Mouse (Mus musculus) neural tube, embryonic 13.5 days (tissue): ENCODE data around the gene Anks1. TPM values are rescaled to one million over a fixed set of nuclear protein-coding genes. Genes with fewer than 3 reads are reported as not detected.

Experiments
- ATAC-seq: fragments of 200-750 bp; cut with Nextera tagmentation; 2 replicates; pipeline ENCODE4 v1.8.0; 2017; ENCODE audit warnings: low read depth, mild to moderate bottlenecking, moderate TSS enrichment, moderate library complexity
- H3K27ac ChIP-seq: fragments of 300-500 bp; sonication (generic); replicated peaks from 2 replicates; pipeline ENCODE4 v1.5.1; 2015; ENCODE audit warnings: moderate library complexity, mild to moderate bottlenecking, inconsistent platforms
- H3K27me3 ChIP-seq: fragments of 300-500 bp; sonication (generic); 2 replicates; pipeline ENCODE4 v1.6.1; 2015; ENCODE audit warnings: mild to moderate bottlenecking, inconsistent platforms
- H3K36me3 ChIP-seq: fragments of 300-500 bp; sonication (generic); 2 replicates; pipeline ENCODE4 v1.6.1; 2015; ENCODE audit warnings: mild to moderate bottlenecking, inconsistent platforms
- H3K4me1 ChIP-seq: fragments of 300-500 bp; sonication (generic); replicated peaks from 2 replicates; pipeline ENCODE4 v1.6.1; 2015; ENCODE audit warnings: inconsistent platforms
- H3K4me2 ChIP-seq: fragments of 300-500 bp; sonication (generic); 2 replicates; pipeline ENCODE4 v1.6.1; 2015; ENCODE audit warnings: inconsistent platforms, mild to moderate bottlenecking, moderate library complexity
- H3K4me3 ChIP-seq: fragments of 300-500 bp; sonication (generic); 2 replicates; pipeline ENCODE4 v1.5.1; 2015; ENCODE audit warnings: mild to moderate bottlenecking, inconsistent platforms
- H3K9ac ChIP-seq: fragments of 300-500 bp; sonication (generic); 2 replicates; pipeline ENCODE4 v1.6.1; 2015; ENCODE audit warnings: moderate library complexity, mild to moderate bottlenecking, inconsistent platforms
- H3K9me3 ChIP-seq: fragments of 300-500 bp; sonication (generic); 2 replicates; pipeline ENCODE4 v1.6.1; 2016; ENCODE audit warnings: inconsistent platforms
- WGBS: fragments of 180-500 bp; shearing (Covaris S2); methylation state at CpG from one replicate; pipeline ENCODE4 v1.1.7; 2015; 5-methylcytosine and 5-hydroxymethylcytosine counted together
- polyA plus RNA-seq: library from polyadenylated mRNA; unstranded; fragments of >200 nt; fragmentation: Nextera tagmentation; extraction: Ambion mirVana; gene quantifications from 2 replicates; pipeline ENCODE4 v1.2.1, GENCODE M21; 2015

Anks1 gene
- polyA plus RNA-seq, 1 experiment from 2014 or later = 61.9 TPM

DNA sequence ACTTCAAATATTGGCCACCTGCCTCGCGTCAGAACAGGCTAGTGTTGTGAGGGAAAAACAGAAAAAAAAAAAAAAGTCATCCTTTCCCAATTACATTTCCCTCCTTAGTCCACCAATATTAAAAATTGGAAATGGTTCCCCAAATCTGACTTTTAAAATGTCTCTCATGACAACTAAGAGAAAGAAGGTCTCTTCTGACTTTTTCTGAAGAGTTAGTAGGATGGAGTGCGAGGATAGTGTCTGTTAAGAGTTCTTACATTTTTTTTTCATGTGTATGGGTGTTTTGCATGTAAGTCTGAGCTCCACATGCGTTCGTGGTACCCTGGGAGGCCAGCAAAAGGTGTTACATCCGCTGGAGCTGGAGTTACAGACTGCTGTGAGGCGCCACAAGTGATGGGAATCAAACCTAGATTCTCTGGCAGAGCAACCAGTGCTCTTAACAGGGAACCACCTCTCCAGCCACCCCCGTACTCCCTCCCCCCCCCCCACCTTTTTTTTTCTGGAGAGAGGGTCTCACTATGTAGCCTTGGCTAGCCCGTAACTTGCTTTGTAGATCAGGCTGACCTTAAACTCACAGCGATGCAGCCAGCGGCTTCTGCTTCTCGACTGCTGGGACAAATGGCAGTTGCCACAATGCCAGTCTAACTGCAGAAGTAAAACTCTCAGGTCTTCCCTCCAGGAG, 759 bp upstream of the Anks1 start:
- H3K4me3 ChIP-seq = peak overlapping the region; percentile 77
- H3K4me1 ChIP-seq = peaks cover 48% of the 10 kb centered on the region
- under 1% methylated on average over 12 of the region's 12 CpGs for WGBS

DNA sequence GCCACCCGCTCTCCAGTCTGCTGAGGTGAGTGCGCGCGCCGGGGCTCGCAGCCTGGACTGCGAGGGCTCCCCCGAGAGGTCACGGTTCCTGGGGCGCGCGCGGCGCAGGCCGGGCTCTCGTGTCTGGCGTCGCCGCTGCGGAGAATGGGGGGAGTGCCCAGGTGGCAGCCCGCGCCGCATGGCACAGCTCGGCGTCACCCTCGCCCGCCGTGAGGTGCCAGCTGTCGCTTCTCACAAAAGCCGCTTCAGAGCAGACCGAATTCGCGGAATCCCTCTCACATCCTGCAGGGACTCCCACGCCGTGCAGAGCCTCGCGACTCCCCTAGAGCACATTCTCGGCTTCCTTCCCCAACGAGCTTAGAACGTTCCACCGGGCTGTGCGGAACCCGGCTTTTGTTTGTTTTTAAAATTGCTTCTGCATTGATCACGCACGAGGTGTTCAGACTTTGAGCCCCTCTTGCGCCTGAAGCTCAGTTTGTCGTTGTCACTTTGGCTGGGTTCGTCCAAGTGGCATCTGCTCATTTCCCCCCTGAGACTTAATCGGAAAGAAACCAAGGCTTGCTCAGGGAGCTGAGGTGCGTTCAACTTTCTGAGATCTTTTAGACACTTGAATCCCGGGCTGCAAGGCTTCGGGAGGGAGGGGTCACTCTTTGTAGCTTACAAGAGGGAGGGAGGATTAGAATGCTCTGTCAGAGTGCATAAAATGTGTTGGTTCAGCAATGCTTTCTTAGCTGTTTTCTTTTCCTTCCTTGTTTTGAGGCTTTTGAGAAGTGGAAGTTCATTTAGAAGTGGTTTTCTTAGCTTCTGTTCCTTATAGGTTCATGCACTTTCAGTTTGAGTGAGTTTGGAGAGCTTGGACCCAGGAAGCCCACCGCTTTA, 755 bp downstream of the Anks1 start, which contains the start of gene Taf11:
TSS of gene Taf11 (minus strand) at position 223 of the 879 bp plus-strand sequence.
- H3K4me3 ChIP-seq = peak within 1 kb of the TSS; percentile 77
- 1% methylated on average over 53 of the region's 53 CpGs for WGBS

More for the DNA sequence above, 759 bp upstream of the Anks1 start:
- peak overlapping the region; percentile 90 for H3K9ac ChIP-seq
- H3K27me3 ChIP-seq = no peaks in the 10 kb centered on the region
- peak overlapping the region; percentile 92 for H3K27ac ChIP-seq
- peaks cover 17% of the 10 kb centered on the region for H3K36me3 ChIP-seq
- ATAC-seq = peak; percentile 40
- no peaks in the 10 kb centered on the region for H3K9me3 ChIP-seq
- peak overlapping the region; percentile 93 for H3K4me2 ChIP-seq

DNA sequence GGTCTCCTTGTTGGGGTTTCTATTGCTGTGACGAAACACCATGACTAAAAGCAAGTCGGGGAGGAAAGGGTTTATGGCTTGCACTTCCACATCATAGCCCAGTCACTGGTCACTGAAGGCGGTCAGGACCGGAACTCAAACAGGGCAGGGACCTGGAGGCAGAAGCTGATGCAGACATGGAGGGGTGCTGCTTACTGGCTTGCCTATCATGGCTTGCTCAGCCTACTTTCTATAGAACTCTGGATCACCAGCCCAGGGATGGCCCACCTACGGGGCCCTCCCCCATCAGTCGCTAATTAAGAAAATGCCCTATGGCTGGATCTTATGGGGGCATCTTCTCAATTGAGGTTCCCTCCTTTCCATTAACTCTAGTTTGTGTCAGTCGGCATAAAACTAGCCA, 2.3 kb downstream of the Anks1 start:
- ATAC-seq = no peak
- Histone ChIP-seq H3K4me1 (peaks cover 40% of the 10 kb centered on the region), H3K4me3 (no peak overlapping the region), H3K36me3 (no peaks in the 10 kb centered on the region), H3K9me3 (no peaks in the 10 kb centered on the region), H3K9ac (peak overlapping the region; percentile 90; the same call in 1 of the 2 replicates), H3K4me2 (peak overlapping the region; percentile 93; the same call in 1 of the 2 replicates), H3K27ac (no peak overlapping the region), H3K27me3 (no peaks in the 10 kb centered on the region)
- WGBS = 89% methylated on average over 7 of the region's 7 CpGs

More for the DNA sequence above, 755 bp downstream of the Anks1 start, which contains the start of gene Taf11:
- Histone ChIP-seq H3K4me1 (peaks cover 48% of the 10 kb centered on the region), H3K27me3 (no peaks in the 10 kb centered on the region), H3K4me2 (peak within 1 kb of the TSS; percentile 93), H3K9me3 (no peaks in the 10 kb centered on the region), H3K27ac (peak within 1 kb of the TSS; percentile 92), H3K9ac (peak within 1 kb of the TSS; percentile 90), H3K36me3 (peaks cover 6% of the 10 kb centered on the region)
- peak; percentile 70 for ATAC-seq

DNA sequence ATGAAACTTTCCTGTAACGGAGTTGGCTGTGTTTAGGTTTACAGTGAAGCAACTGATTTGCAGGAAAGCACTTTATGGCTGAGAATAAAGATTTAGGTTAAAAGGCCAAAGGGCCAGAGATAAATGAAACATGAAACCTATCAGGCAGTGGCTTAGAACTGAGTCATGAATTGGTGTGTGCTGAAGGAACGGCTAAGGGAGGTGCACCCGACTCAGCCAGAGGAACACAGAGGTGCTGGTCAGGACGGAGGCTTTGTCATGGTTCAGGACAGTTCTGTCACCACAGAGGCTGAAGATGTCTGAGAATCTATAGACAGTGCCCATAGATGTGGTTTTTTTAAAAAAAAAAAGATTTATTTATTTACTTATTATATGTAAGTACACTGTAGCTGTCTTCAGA, 5.6 kb downstream of the Anks1 start:
- Histone ChIP-seq H3K36me3 (no peaks in the 10 kb centered on the region), H3K27ac (no peak overlapping the region), H3K4me3 (no peak overlapping the region), H3K4me1 (peaks cover 23% of the 10 kb centered on the region), H3K9ac (no peak overlapping the region), H3K4me2 (no peak overlapping the region), H3K27me3 (no peaks in the 10 kb centered on the region), H3K9me3 (no peaks in the 10 kb centered on the region)
- 91% methylated on average over 4 of the region's 4 CpGs for WGBS
- ATAC-seq = no peak

DNA sequence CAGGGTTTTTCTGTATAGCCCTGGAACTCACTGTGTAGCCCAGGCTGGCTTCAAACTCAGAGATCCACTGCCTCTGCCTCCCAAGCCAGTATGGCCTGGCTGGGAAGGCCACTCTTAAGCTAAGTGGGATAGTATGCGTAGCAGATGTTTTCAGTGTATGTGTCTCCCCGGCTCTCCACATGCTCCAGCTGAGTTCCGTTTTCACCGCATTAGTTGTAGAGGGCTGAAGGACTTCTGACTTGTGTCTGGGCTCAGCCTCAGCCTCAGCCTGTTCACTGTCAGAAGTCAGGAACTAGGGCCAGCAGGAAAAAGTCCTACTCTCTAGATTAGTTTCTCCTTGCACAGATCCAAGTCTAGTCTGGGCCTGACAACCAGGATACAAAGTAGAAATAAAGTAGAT, 7.3 kb downstream of the Anks1 start:
- peaks cover 13% of the 10 kb centered on the region for H3K4me1 ChIP-seq
- no peak overlapping the region for H3K27ac ChIP-seq
- H3K9ac ChIP-seq = no peak overlapping the region
- H3K27me3 ChIP-seq = no peaks in the 10 kb centered on the region
- no peak for ATAC-seq
- no peak overlapping the region for H3K4me2 ChIP-seq
- H3K4me3 ChIP-seq = no peak overlapping the region
- no peaks in the 10 kb centered on the region for H3K9me3 ChIP-seq
- H3K36me3 ChIP-seq = no peaks in the 10 kb centered on the region
- 81% methylated on average over 4 of the region's 4 CpGs for WGBS

DNA sequence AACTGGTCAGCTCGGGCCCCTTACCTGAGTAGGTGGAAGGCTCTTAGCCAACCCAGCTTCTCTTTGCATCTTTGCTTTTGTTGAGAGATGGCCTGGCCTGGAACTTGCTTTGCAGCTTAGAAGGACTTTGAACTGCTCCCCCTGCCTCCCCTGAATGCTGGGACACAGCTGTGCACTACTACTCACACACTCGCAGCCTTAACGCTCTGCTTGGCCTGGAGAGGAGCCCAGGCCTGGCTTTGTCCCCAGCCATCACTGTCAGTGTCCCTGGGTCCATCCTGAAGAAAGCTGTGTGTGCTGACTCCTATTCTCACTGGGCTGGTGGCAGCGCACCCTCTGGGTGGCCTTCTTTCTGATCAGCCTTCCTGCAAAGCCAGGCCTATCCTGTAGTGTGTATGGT, 11.6 kb downstream of the Anks1 start:
- H3K9me3 ChIP-seq = no peaks in the 10 kb centered on the region
- H3K4me2 ChIP-seq = no peak overlapping the region
- H3K36me3 ChIP-seq = no peaks in the 10 kb centered on the region
- WGBS = 82% methylated on average over 4 of the region's 4 CpGs
- no peak for ATAC-seq
- no peak overlapping the region for H3K9ac ChIP-seq
- no peak overlapping the region for H3K27ac ChIP-seq
- peaks cover 25% of the 10 kb centered on the region for H3K4me1 ChIP-seq
- H3K4me3 ChIP-seq = no peak overlapping the region
- no peaks in the 10 kb centered on the region for H3K27me3 ChIP-seq

DNA sequence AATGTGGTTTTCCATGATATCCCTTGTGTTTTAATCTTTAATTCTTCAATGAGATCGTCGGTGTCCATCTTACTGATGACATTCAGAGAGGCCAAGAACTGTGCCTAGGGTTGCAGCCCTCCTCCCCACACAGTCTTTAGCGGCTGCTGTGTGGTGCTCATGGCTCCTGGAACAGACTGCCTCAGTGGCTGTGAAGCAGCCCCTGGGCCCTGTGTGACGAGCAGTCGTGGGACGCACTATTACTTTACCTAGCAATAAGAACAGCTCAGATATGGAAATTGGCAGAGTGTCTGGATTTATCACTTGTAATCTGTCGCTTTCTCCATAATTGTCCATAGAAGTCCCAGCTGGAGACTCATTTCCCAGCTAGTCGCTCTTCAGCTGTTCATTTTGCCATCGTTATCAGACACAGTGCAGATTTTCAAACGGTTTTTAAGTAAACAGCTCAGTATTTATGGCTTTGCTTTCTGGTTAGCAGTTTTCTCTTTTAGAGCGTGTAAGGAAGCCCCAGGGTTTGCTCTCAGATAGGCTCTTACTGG, 13.1 kb downstream of the Anks1 start:
- WGBS = 53% methylated on average over 11 of the region's 11 CpGs
- H3K4me3 ChIP-seq = no peak overlapping the region
- H3K4me2 ChIP-seq = no peak overlapping the region
- H3K9me3 ChIP-seq = no peaks in the 10 kb centered on the region
- peak; percentile 79; the same call in 1 of the 2 replicates for ATAC-seq
- 0 out of 2 replicates have a peak overlapping the region, but pooled peaks have one; percentile 8 for H3K9ac ChIP-seq
- no peaks in the 10 kb centered on the region for H3K36me3 ChIP-seq
- H3K4me1 ChIP-seq = peaks cover 25% of the 10 kb centered on the region
- peak overlapping the region; percentile 59 for H3K27ac ChIP-seq
- no peaks in the 10 kb centered on the region for H3K27me3 ChIP-seq

DNA sequence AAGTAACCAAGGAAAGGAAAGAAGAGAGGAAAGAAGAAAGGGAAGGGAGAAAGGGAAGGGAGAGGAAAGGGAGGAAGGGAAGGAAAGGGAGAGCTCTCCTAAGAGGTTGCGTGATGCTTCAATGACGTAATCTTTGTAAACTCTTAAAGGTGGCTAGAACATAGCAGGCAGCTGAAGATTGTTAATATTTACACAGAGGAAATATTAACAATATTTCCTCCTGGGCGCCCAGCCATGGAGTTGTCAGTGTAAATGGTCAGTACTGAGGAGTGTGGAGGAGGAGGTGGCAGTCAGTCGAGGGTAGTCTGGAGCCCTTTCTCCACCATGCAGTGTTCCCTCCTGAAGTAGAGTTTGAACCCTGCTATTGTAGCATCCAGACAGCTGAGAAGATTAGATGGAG, 15.9 kb downstream of the Anks1 start:
- Histone ChIP-seq H3K9me3 (no peaks in the 10 kb centered on the region), H3K27ac (no peak overlapping the region), H3K27me3 (no peaks in the 10 kb centered on the region), H3K4me2 (no peak overlapping the region), H3K4me3 (no peak overlapping the region), H3K4me1 (peaks cover 25% of the 10 kb centered on the region), H3K9ac (no peak overlapping the region), H3K36me3 (peaks cover 7% of the 10 kb centered on the region; the same call in 1 of the 2 replicates)
- ATAC-seq = no peak
- WGBS = 84% methylated on average over 4 of the region's 4 CpGs

DNA sequence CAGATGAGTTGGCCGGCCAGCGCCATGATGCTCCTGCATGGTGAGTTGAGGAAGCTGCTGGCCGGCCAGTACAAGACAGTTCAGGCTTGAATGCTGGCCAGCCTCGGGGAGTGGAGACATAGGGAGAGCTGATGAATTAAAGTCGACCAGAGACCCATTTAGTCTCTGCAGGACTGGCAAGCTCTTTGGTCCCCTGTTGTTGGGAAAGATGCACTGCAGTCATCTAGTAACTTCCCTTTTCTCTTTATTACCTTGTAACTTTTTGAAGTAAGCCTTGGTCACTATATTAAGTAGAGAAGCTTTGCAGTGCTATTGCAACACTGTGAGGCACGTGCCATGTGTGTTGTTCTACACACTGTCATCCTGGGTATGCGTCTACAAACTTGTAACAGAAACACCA, 16.4 kb downstream of the Anks1 start:
- no peak overlapping the region for H3K4me2 ChIP-seq
- no peak for ATAC-seq
- 80% methylated on average over 7 of the region's 7 CpGs for WGBS
- no peaks in the 10 kb centered on the region for H3K27me3 ChIP-seq
- H3K4me3 ChIP-seq = no peak overlapping the region
- no peak overlapping the region for H3K27ac ChIP-seq
- peaks cover 25% of the 10 kb centered on the region for H3K4me1 ChIP-seq
- no peak overlapping the region for H3K9ac ChIP-seq
- H3K9me3 ChIP-seq = no peaks in the 10 kb centered on the region
- H3K36me3 ChIP-seq = peaks cover 7% of the 10 kb centered on the region; the same call in 1 of the 2 replicates

DNA sequence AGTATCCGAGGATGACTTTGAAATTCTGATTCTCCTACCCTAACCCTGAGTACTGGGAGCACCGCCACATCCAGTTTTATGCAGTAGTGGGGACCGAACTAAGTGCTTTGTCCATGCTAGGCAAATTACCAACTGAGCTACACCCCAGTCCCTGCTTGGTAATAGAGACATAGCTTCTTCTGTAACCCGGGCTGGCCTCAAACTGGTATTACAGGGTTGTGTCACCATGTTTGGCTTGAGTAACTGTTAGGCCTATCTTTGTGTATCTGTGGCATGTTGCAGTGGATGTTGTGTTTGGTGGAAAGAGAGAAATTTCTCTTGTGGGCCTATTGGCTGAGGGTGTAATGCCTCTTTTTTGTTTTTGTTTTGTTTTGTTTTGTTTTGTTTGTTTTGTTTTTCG, 21.2 kb downstream of the Anks1 start:
- Histone ChIP-seq H3K4me3 (no peak overlapping the region), H3K4me2 (no peak overlapping the region), H3K4me1 (no peaks in the 10 kb centered on the region; the same call in 1 of the 2 replicates), H3K9ac (no peak overlapping the region), H3K9me3 (no peaks in the 10 kb centered on the region), H3K36me3 (peaks cover 7% of the 10 kb centered on the region; the same call in 1 of the 2 replicates), H3K27me3 (no peaks in the 10 kb centered on the region), H3K27ac (no peak overlapping the region)
- no peak for ATAC-seq
- WGBS = 92% methylated on average over 5 of the region's 5 CpGs

DNA sequence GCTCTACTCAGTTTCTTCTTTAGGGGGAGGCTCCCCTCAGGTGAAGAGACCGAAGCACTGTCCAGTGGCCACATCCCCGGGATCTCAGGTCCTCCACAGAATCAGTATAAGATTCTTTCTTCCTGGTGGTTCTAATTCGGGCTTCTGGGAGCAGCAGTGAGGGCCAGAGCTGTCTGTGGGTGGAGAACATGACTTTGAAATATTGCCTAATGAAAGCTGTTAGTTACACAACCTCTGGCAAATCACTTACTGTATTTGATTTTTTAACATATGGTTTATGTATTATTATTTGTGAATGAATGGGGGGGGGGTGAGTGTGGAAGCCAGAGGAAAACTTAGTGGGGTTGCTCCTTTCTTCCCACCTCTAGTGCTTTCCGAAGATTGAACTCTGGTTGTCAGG, 22.7 kb downstream of the Anks1 start:
- WGBS = 83% methylated on average over 4 of the region's 4 CpGs
- Histone ChIP-seq H3K4me3 (no peak overlapping the region), H3K9me3 (no peaks in the 10 kb centered on the region), H3K4me2 (no peak overlapping the region), H3K36me3 (peaks cover 7% of the 10 kb centered on the region; the same call in 1 of the 2 replicates), H3K27me3 (no peaks in the 10 kb centered on the region), H3K9ac (no peak overlapping the region), H3K4me1 (peaks cover 2% of the 10 kb centered on the region; the same call in 1 of the 2 replicates), H3K27ac (no peak overlapping the region)
- ATAC-seq = no peak
